Mouse (Mus musculus) brain, embryonic 14.5 days (tissue): ENCODE data around the gene Gm20441. TPM values are rescaled to one million over a fixed set of nuclear protein-coding genes. Genes with fewer than 3 reads are reported as not detected.

Source experiments
- DNase-seq: peaks from one replicate; pipeline ENCODE4 v3.0.0-alpha.2; 2011; ENCODE audit warnings: low read depth
- CTCF ChIP-seq: fragments of 200-500 bp; IDR thresholded peaks from 2 replicates; pipeline ENCODE4 v1.5.1; 2012; ENCODE audit warnings: inconsistent platforms, mild to moderate bottlenecking, moderate library complexity, borderline replicate concordance; ENCODE audit not compliant: insufficient read depth, insufficient read length; ENCODE audit errors: extremely low read depth
- POLR2A ChIP-seq: fragments of 200-500 bp; IDR thresholded peaks from 2 replicates; pipeline ENCODE4 v1.6.1; 2012; ENCODE audit warnings: mild to moderate bottlenecking, inconsistent platforms, borderline replicate concordance; ENCODE audit not compliant: poor library complexity, insufficient read depth, insufficient read length, severe bottlenecking; ENCODE audit errors: extremely low read depth
- polyA plus RNA-seq: library from polyadenylated mRNA; depleted of rRNA; stranded (reverse); fragments of >200 nt; gene quantifications from 2 replicates; pipeline ENCODE4 v1.2.3, GENCODE M21; 2012; rRNA removed

The Gm20441 gene
- polyA plus RNA-seq, 1 experiment = not detected

- no peak for DNase-seq
- TF ChIP-seq CTCF (no peak), POLR2A (no peak)
Observed at GRCm38 (mm10) chr10:75740866-75741265, 39.9 kb downstream of the Gm20441 start.

DNA sequence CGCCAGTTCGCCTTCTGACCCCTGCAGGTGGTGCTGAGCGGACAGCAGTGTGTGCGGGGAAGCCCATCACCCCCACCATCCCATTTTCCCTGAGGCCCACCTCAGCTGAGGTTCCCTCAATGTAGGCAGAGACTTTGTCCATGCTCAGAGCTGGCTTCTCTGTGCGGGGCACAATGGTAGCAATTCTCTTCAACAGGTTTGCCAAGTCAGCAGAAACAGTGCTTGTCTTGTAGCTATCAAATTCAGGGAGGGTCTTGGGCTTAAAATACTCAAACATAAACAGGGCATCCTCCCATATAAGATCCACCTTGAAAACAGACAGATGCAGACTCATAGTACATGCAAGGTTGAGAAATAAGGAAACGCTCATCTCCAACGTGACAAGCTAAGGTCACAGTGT lies 55.3 kb downstream of the Gm20441 start:
- TF ChIP-seq POLR2A = no peak
- TF ChIP-seq CTCF = no peak
- DNase-seq = no peak

Other genes with a start within 250 kb of the Gm20441 start
- 22.7 and 38.8 TPM in 2 replicates for gene Lrrc75b, start 220.6 kb downstream of the Gm20441 start, polyA plus RNA-seq
- gene Ggt1, start 219.3 kb downstream of the Gm20441 start, polyA plus RNA-seq = 2.3 and 2.6 TPM in 2 replicates
- 5.2 and 6.7 TPM in 2 replicates for gene Ggt5, start 191.6 kb downstream of the Gm20441 start, polyA plus RNA-seq
- 2.9 and 4.8 TPM in 2 replicates for gene Susd2, start 136.9 kb downstream of the Gm20441 start, polyA plus RNA-seq
- 43.8 and 56.6 TPM in 2 replicates for gene Cabin1, start 16.6 kb downstream of the Gm20441 start, polyA plus RNA-seq
- 55.9 and 69.3 TPM in 2 replicates for gene Ddt, start 7.5 kb downstream of the Gm20441 start, polyA plus RNA-seq
- 1.1 TPM in 2 replicates for gene Gstt3, start 460 bp upstream of the Gm20441 start, polyA plus RNA-seq
- 11.5 and 13.4 TPM in 2 replicates for gene Gstt1, start 17.6 kb upstream of the Gm20441 start, polyA plus RNA-seq
- gene Gstt4, start 41.6 kb upstream of the Gm20441 start, polyA plus RNA-seq = not detected in 2 replicates
- 7.7 and 9.2 TPM in 2 replicates for gene Gstt2, start 56.5 kb upstream of the Gm20441 start, polyA plus RNA-seq
- gene Mif, start 79.3 kb upstream of the Gm20441 start, polyA plus RNA-seq = 1,693 and 2,722 TPM in 2 replicates
- gene Derl3, start 112.5 kb upstream of the Gm20441 start, polyA plus RNA-seq = 1.7 and 5.7 TPM in 2 replicates
- 129 and 165 TPM in 2 replicates for gene Smarcb1, start 140.7 kb upstream of the Gm20441 start, polyA plus RNA-seq
- 28.6 and 40.4 TPM in 2 replicates for gene Chchd10, start 152.2 kb upstream of the Gm20441 start, polyA plus RNA-seq
- gene Mmp11, start 155.5 kb upstream of the Gm20441 start, polyA plus RNA-seq = 28.8 and 38.5 TPM in 2 replicates
- 0.71 and 1.4 TPM in 2 replicates for gene Gm867, start 159.7 kb upstream of the Gm20441 start, polyA plus RNA-seq
- gene Vpreb3, start 162.1 kb upstream of the Gm20441 start, polyA plus RNA-seq = 0.16 TPM in 1 of 2 replicates, not detected in the other
- gene Gm5134, start 173.6 kb upstream of the Gm20441 start, polyA plus RNA-seq = 0.05 TPM in 2 replicates